Mouse (Mus musculus) brain, embryonic 14.5 days (tissue): ENCODE measurements around the gene Cmip.

Experiments
- CTCF ChIP-seq: fragments of 200-500 bp; IDR thresholded peaks from 2 replicates; pipeline ENCODE4 v1.5.1; 2012; ENCODE audit warnings: inconsistent platforms, mild to moderate bottlenecking, moderate library complexity, borderline replicate concordance; ENCODE audit not compliant: insufficient read depth, insufficient read length; ENCODE audit errors: extremely low read depth
- POLR2A ChIP-seq: fragments of 200-500 bp; IDR thresholded peaks from 2 replicates; pipeline ENCODE4 v1.6.1; 2012; ENCODE audit warnings: mild to moderate bottlenecking, inconsistent platforms, borderline replicate concordance; ENCODE audit not compliant: poor library complexity, insufficient read depth, insufficient read length, severe bottlenecking; ENCODE audit errors: extremely low read depth

DNA sequence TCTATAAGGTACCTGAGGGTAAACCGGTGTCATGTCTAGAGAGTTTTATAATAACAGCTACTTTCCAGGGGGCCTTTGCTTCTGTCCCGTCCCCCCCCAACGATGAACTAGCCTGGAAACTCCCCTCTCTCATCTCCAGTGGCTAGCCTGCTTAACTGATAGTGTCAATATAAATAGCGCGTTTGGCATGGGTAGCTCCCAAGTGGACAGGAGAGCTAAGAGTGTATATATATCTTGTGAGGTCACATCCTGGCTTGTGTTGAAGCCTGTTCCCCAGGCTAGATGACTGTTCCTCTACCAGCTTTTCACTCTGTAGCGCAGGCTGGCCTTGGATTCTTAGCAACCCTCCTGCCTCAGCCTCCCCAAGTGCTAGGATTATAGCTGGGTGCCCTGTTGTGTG lies 244.5 kb downstream of the Cmip start:
- no peak for TF ChIP-seq CTCF
- no peak for TF ChIP-seq POLR2A
